Mouse (Mus musculus) midbrain, embryonic 15.5 days (tissue): ENCODE results near the gene Ddx6. TPM values are rescaled to one million over a fixed set of nuclear protein-coding genes. Genes with fewer than 3 reads are reported as not detected.
"Not testable (repeated sequence)": the region's sequence is repeated elsewhere in the genome, so short reads cannot be mapped to it uniquely, and the experiment has no call there.

Experiments
- ATAC-seq: fragments of 200-750 bp; cut with Nextera tagmentation; replicated peaks from 2 replicates; pipeline ENCODE4 v1.8.0; 2017; ENCODE audit warnings: moderate TSS enrichment
- H3K27ac ChIP-seq: fragments of 300-500 bp; sonication (generic); 2 replicates; pipeline ENCODE4 v1.5.1; 2015; ENCODE audit warnings: mild to moderate bottlenecking, inconsistent platforms
- H3K27me3 ChIP-seq: fragments of 300-500 bp; sonication (generic); replicated peaks from 2 replicates; pipeline ENCODE4 v1.6.1; 2015; ENCODE audit warnings: inconsistent platforms
- H3K36me3 ChIP-seq: fragments of 300-500 bp; sonication (generic); replicated peaks from 2 replicates; pipeline ENCODE4 v1.6.1; 2015; ENCODE audit warnings: inconsistent platforms
- H3K4me1 ChIP-seq: fragments of 300-500 bp; sonication (generic); 2 replicates; pipeline ENCODE4 v1.6.1; 2015; ENCODE audit warnings: inconsistent platforms
- H3K4me2 ChIP-seq: fragments of 300-500 bp; sonication (generic); 2 replicates; pipeline ENCODE4 v1.6.1; 2015; ENCODE audit warnings: inconsistent platforms, mild to moderate bottlenecking, moderate library complexity
- H3K4me3 ChIP-seq: fragments of 300-500 bp; sonication (generic); 2 replicates; pipeline ENCODE4 v1.5.1; 2015; ENCODE audit warnings: mild to moderate bottlenecking, inconsistent platforms
- H3K9ac ChIP-seq: fragments of 300-500 bp; sonication (generic); 2 replicates; pipeline ENCODE4 v1.6.1; 2015; ENCODE audit warnings: mild to moderate bottlenecking, inconsistent platforms
- H3K9me3 ChIP-seq: fragments of 300-500 bp; sonication (generic); 2 replicates; pipeline ENCODE4 v1.6.1; 2016; ENCODE audit warnings: inconsistent platforms
- WGBS: fragments of 180-500 bp; shearing (Covaris S2); methylation state at CpG from one replicate; pipeline ENCODE4 v1.1.7; 2015; ENCODE audit warnings: mixed read lengths; 5-methylcytosine and 5-hydroxymethylcytosine counted together
- polyA plus RNA-seq: library from polyadenylated mRNA; unstranded; fragments of >200 nt; fragmentation: Nextera tagmentation; extraction: Ambion mirVana; gene quantifications from 2 replicates; pipeline ENCODE4 v1.2.1, GENCODE M21; 2015

The Ddx6 gene
- 20.7 and 22.6 TPM in 2 replicates for polyA plus RNA-seq

DNA sequence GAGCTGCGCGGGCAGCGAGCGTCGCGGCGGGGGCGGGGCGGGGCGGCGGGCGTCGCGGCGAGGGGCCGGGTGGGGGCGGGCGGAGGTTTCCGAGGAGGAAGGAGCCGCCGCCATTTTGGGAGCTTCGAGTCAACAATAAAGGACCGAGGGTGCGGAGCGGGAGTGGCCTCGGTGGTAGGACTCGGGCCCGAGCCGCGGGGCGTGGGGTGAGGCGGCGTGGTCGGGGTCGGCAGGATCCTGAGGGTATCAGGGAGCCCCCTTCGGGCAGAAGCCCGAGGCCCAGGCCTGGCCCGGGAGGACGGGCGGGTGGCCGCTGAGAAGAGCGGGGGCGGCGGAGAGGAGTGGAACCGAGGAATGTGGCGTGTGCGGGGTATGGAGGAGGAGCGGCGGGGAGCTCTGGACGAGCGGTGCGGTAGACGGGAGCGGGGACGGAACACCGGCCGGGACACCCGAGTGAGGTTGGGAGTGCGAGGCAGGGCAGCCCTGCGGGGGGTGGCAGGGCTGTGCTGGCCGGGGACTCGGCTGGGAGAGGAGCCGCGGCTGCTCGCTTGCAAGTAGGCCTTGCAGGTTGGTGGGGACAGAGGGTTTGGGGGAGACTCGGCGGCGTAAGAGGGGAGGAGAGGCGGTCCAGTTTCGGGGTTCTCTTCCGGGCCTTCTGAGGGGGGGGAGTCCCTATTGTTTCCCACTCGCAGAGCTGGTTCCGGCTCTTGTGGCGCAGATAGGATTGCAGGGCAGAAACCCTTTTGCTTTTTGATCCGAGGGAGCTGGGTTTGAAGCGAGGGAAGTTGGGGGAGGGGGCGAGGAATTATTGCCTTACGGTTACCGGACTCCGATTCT lies at the start of gene Ddx6:
Ddx6 (plus strand) TSS at position 114 of the 837 bp plus-strand sequence.
- ATAC-seq = peak; percentile 77
- Histone ChIP-seq H3K4me1 (peaks cover 40% of the 10 kb centered on the region), H3K9ac (peak within 1 kb of the TSS; percentile 100), H3K4me3 (peak within 1 kb of the TSS; percentile 99), H3K36me3 (peaks cover 6% of the 10 kb centered on the region; the same call in 1 of the 2 replicates), H3K4me2 (peak within 1 kb of the TSS; percentile 97), H3K27me3 (no peaks in the 10 kb centered on the region), H3K9me3 (no peaks in the 10 kb centered on the region), H3K27ac (peak within 1 kb of the TSS; percentile 100)
- under 1% methylated on average over 53 of the region's 80 CpGs for WGBS

DNA sequence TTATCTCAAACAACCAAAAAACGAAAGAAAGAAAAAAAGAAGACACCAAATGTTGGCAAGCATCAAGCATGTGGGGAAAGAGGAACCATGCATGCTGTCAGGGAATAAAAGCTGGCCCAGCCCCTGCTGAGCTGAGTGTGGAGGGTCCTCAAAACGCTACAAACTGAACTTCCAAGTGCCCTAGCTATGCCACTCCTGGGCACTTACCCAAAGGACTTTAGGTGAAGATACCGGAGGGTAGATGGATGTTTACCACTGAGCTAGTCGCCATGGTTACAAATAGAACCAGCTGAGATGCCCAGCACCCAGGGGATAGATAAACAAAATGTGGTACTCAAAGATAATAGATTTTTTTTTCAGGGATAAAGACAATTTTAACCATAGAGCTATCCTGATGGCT lies 43.1 kb upstream of the Ddx6 start, which contains the start of gene Cxcr5:
Cxcr5 (minus strand) TSS at position 281 of the 400 bp plus-strand sequence.
- 54% methylated on average over 4 of the region's 4 CpGs for WGBS
- no peak within 1 kb of the TSS for H3K4me2 ChIP-seq
- no peak for ATAC-seq
- H3K9ac ChIP-seq = no peak within 1 kb of the TSS
- no peaks in the 10 kb centered on the region for H3K27me3 ChIP-seq
- no peaks in the 10 kb centered on the region for H3K9me3 ChIP-seq
- no peak within 1 kb of the TSS for H3K4me3 ChIP-seq
- H3K27ac ChIP-seq = no peak within 1 kb of the TSS
- H3K4me1 ChIP-seq = no peaks in the 10 kb centered on the region
- H3K36me3 ChIP-seq = no peaks in the 10 kb centered on the region

DNA sequence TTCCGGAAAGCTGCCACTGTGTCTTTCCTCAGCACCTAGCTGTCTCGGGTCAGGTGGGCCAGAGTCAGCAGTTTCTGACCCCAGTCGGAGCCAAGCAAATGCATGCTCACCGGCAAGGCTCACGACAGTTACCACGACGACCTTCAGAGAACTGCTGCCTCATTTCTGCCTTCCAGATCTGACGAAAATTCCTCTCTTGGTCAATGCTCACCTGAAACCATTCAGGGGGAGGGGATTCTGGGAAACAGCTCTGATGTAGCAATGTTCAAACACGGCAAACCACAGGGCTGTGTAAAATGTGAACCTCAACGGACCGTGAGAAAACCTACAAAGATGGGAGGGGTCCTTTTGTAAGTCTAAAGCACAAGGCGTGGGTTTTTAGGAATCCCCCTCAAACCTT lies 41.8 kb upstream of the Ddx6 start:
- Histone ChIP-seq H3K4me2 (no peak overlapping the region), H3K27ac (no peak overlapping the region), H3K9ac (no peak overlapping the region), H3K4me3 (no peak overlapping the region), H3K36me3 (no peaks in the 10 kb centered on the region), H3K9me3 (no peaks in the 10 kb centered on the region), H3K27me3 (no peaks in the 10 kb centered on the region), H3K4me1 (no peaks in the 10 kb centered on the region)
- ATAC-seq = no peak
- WGBS = 47% methylated on average over 12 of the region's 12 CpGs

DNA sequence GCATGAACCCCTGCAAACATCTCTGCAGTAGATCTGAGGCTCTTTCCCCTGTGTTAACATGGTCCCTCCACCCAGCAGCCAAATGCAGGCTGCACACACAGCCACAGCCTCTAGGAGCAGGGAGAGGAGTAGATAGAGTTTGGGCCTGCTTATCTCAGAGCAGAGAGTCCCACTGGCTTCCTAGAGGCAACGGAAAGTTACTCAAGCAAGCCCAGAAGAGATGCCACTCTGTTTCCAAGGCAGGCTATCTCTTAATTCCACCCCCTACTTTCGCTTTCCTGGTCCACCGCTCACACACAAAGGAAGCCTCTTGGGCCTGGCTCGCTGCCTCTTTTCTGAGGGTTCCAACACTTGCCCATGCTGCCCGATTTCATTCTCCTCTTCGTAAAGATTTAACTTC lies 39.3 kb upstream of the Ddx6 start:
- Histone ChIP-seq H3K36me3 (no peaks in the 10 kb centered on the region), H3K4me2 (no peak overlapping the region), H3K9me3 (no peaks in the 10 kb centered on the region), H3K9ac (no peak overlapping the region), H3K4me3 (no peak overlapping the region), H3K4me1 (no peaks in the 10 kb centered on the region), H3K27ac (no peak overlapping the region), H3K27me3 (no peaks in the 10 kb centered on the region)
- ATAC-seq = no peak
- 14% methylated on average over 6 of the region's 6 CpGs for WGBS

DNA sequence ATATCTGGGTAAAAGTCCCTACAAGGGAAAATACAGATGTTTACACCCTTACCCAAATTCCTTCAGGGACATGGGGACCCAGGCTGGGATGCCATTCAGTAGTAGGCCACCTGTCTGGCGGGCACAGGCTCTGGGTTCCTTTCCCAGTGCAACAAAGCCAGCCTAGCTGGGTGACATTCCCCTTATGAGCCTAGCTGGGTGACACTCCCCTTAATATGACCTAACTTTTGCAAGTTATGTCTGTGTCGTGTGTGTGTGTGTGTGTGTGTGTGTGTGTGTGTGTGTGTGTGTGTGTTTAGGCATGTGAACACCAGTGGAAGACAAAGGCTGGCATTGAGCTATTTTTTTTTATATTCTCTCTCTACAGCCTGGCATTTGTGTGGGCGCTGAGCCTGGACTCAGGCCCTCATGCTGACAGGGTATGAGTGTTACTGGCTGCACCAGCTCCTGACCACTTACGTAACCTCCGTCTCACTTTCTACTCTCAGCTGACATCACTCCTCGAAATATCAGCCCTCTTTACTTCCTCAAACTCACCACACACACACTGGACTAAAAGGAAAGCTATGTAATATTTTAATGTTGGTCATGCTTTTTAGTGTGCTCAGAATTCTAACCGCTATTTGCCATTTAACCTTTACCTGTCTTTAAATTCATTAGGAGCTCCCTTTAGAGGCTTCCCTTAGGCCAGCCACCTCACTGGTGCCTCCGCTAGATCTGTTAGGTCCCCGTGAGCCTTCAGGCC lies 37.2 kb upstream of the Ddx6 start:
- no peaks in the 10 kb centered on the region for H3K27me3 ChIP-seq
- 78% methylated on average over 9 of the region's 9 CpGs for WGBS
- no peak overlapping the region for H3K4me3 ChIP-seq
- no peaks in the 10 kb centered on the region for H3K36me3 ChIP-seq
- ATAC-seq = no peak
- H3K9me3 ChIP-seq = no peaks in the 10 kb centered on the region
- H3K27ac ChIP-seq = no peak overlapping the region
- no peak overlapping the region for H3K4me2 ChIP-seq
- no peak overlapping the region for H3K9ac ChIP-seq
- no peaks in the 10 kb centered on the region for H3K4me1 ChIP-seq

DNA sequence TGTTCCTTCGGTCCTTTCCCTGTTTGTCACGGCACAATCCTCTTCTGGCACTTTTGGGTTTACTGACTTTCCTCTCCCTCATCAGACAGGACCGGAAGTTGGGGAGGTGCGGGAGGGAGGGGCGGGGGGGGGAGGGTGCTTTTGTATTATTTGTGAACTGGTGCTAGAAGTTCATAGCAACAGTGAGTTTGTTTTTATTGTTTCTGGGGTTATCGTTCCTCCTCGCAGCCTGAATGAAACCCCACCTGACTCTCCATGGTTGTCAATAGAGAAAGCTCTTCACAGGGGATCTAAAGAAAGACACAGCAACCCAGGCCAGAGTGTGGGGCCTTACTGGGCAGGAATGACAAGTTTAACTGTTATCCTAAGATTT lies 36.6 kb upstream of the Ddx6 start:
- H3K36me3 ChIP-seq = no peaks in the 10 kb centered on the region
- H3K9ac ChIP-seq = no peak overlapping the region
- H3K4me3 ChIP-seq = no peak overlapping the region
- 30% methylated on average over 7 of the region's 7 CpGs for WGBS
- H3K27me3 ChIP-seq = no peaks in the 10 kb centered on the region
- ATAC-seq = no peak
- H3K4me1 ChIP-seq = no peaks in the 10 kb centered on the region
- H3K27ac ChIP-seq = no peak overlapping the region
- no peak overlapping the region for H3K4me2 ChIP-seq
- no peaks in the 10 kb centered on the region for H3K9me3 ChIP-seq

DNA sequence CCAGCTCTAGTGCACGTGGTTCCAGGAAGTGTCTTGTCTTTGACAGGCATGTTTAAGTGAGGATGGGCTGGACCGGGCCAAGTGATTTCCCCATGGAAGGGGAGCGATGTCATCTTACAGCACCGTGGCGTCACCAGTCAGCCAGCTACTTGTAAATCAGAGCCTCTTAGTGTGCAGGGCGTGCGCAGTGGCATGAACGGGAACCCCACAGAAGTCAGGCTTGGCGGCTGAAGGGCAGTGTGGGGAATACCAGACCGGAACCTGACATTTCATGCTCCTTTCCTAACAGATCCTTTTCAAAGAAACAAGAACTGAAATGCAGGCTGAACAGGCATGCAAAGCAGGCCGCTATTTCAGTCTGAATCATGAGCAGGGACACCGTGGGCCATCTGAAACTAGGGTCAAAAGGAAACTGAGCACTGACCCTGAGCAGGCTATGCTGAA lies 33.7 kb upstream of the Ddx6 start:
- no peak overlapping the region for H3K9ac ChIP-seq
- WGBS = 74% methylated on average over 12 of the region's 12 CpGs
- ATAC-seq = no peak
- no peaks in the 10 kb centered on the region for H3K36me3 ChIP-seq
- H3K4me3 ChIP-seq = no peak overlapping the region
- no peaks in the 10 kb centered on the region for H3K27me3 ChIP-seq
- no peaks in the 10 kb centered on the region for H3K4me1 ChIP-seq
- H3K9me3 ChIP-seq = no peaks in the 10 kb centered on the region
- H3K27ac ChIP-seq = no peak overlapping the region
- no peak overlapping the region for H3K4me2 ChIP-seq

DNA sequence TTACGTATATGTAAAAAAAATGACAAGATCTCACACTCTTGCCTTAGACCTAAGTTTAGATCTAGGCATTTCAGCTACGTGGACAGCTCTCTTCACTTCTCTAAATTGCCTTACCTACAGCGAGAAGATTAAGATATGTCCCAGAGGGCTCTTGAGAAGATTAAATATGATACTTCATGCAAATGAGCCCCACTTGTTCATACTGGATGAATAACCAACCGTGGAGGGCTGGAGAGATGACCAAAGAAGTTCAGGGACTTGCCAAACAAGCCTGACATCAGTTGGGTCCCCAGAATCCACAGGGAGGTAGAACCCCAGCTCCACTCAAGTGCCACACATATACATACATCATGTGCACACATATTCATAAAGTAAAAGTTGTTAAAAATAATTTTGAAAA lies 31.4 kb upstream of the Ddx6 start:
- no peak overlapping the region for H3K4me3 ChIP-seq
- no peaks in the 10 kb centered on the region for H3K36me3 ChIP-seq
- no peak overlapping the region for H3K27ac ChIP-seq
- H3K4me1 ChIP-seq = no peaks in the 10 kb centered on the region
- H3K9ac ChIP-seq = no peak overlapping the region
- no peak overlapping the region for H3K4me2 ChIP-seq
- 77% methylated on average over 4 of the region's 4 CpGs for WGBS
- ATAC-seq = no peak
- H3K27me3 ChIP-seq = no peaks in the 10 kb centered on the region
- H3K9me3 ChIP-seq = no peaks in the 10 kb centered on the region

DNA sequence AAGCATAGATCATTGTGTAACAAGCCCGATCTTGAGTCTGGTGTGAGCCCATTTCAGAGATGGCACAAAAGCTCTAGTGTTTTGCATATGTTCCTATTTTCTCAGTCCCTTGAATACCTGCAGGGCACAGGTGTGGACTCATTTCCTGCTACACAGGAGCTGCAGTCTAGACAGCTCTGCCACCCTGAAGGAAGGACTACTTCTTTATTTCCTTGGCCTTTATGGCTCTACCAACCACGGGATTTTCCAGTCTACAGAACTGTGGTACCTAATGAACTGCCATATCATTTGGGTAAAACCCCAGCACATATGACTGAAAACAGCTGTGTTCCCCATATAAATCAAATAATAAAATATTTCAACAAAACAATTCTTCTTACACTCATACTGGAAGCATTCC lies 29.6 kb upstream of the Ddx6 start:
- Histone ChIP-seq H3K9me3 (no peaks in the 10 kb centered on the region), H3K4me3 (no peak overlapping the region), H3K27me3 (no peaks in the 10 kb centered on the region), H3K4me1 (no peaks in the 10 kb centered on the region), H3K36me3 (no peaks in the 10 kb centered on the region), H3K9ac (no peak overlapping the region), H3K27ac (no peak overlapping the region), H3K4me2 (no peak overlapping the region)
- WGBS = 95% methylated on average over 2 of the region's 2 CpGs
- no peak for ATAC-seq

DNA sequence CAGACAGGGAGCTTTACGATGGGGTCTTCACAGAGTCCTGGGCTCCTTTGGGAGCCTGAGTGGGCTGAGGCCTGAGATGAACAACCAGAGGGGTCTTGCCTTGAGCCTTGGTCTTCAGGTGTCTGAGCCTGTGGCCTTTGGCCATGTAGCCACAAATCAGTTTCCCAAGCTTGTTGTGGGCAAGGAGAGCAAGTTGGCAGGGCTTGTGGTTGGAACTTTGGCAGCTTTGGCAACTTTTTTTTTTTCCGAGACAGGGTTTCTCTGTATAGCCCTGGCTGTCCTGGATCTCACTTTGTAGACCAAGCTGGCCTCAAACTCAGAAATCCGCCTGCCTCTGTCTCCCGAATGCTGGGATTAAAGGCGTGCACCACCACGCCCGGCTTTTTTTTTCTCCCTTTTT lies 28.6 kb upstream of the Ddx6 start:
- H3K27ac ChIP-seq, H3K9ac ChIP-seq, H3K4me3 ChIP-seq, H3K27me3 ChIP-seq, H3K4me2 ChIP-seq, ATAC-seq, H3K4me1 ChIP-seq, H3K9me3 ChIP-seq, H3K36me3 ChIP-seq: not testable (repeated sequence)
- 89% methylated on average over 7 of the region's 7 CpGs for WGBS

DNA sequence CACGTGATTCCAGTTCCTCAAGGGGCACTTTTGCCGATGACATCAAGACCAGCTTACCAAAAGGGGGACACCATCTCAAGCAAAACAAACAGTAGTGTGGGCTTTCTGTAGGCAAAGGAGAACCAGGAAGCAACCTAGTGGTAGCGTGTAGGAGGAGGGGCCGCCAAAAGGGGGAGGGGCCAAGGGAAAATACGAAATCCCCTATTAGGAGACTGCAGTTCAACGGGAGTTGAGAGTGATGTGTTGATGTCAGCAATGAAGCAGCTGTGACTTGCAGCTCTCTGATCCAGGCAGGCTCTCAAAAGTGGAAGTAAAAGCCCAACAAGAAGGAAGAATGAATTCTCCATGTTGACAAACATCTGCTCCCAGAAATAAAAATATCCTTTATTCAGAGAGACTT lies 25.3 kb upstream of the Ddx6 start:
- no peak overlapping the region for H3K27ac ChIP-seq
- no peak overlapping the region for H3K4me3 ChIP-seq
- no peaks in the 10 kb centered on the region for H3K36me3 ChIP-seq
- WGBS = 49% methylated on average over 6 of the region's 6 CpGs
- no peak overlapping the region for H3K9ac ChIP-seq
- no peak overlapping the region for H3K4me2 ChIP-seq
- H3K4me1 ChIP-seq = no peaks in the 10 kb centered on the region
- no peaks in the 10 kb centered on the region for H3K27me3 ChIP-seq
- ATAC-seq = no peak
- H3K9me3 ChIP-seq = 0 out of 2 replicates have a peak, but pooled peaks cover 5% of the 10 kb centered on the region

DNA sequence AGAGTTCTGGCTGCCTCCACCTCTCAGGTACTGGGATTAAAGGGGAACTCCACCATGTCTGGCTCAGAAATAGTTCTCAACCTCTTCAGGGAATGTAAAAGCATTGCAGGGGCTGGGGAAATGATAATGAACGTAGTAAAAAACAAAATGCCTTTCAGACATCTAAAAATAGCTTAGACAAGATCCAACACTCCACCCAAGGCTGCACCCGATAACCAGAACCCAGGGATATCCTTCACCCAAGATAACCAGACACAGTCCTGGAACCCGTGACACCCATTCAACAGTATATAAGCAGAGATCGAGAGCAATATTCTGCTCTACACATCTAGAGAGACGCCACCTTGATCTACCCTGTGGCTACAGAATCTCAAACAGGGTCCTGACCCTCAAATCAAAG lies 24.6 kb upstream of the Ddx6 start:
- Histone ChIP-seq H3K27ac (no peak overlapping the region), H3K9ac (no peak overlapping the region), H3K9me3 (0 out of 2 replicates have a peak, but pooled peaks cover 5% of the 10 kb centered on the region), H3K4me2 (no peak overlapping the region), H3K36me3 (no peaks in the 10 kb centered on the region), H3K4me1 (no peaks in the 10 kb centered on the region), H3K4me3 (no peak overlapping the region), H3K27me3 (no peaks in the 10 kb centered on the region)
- WGBS = 92% methylated on average over 5 of the region's 5 CpGs
- ATAC-seq = no peak
